Mouse (Mus musculus): ENCODE results near the gene Bach2. TPM values are rescaled to one million over a fixed set of nuclear protein-coding genes. Genes with fewer than 3 reads are reported as not detected.

Gene Bach2
- polyA plus RNA-seq, 1 experiment from 2014 or later, result 7.7 TPM

- Histone ChIP-seq H3K36me3 (no peaks in the 10 kb centered on the region), H3K4me3 (no peak overlapping the region), H3K27me3 (ENCODE audit: low read depth, poor library complexity, severe bottlenecking) (no peaks in the 10 kb centered on the region), H3K9me3 (replicated peaks) (no peaks in the 10 kb centered on the region), H3K4me1 (peaks cover 62% of the 10 kb centered on the region), H3K27ac (replicated peaks) (peak overlapping the region; percentile 68)
- no peak for DNase-seq (ENCODE audit: low spot score)
- 65% methylated on average over 6 of the region's 6 CpGs for whole genome bisulfite sequencing
Measured at GRCm38 (mm10) chr4:32518842-32519578, 280.4 kb downstream of the Bach2 start.

- Histone ChIP-seq H3K27me3 (ENCODE audit: low read depth, poor library complexity, severe bottlenecking) (no peaks in the 10 kb centered on the region), H3K36me3 (no peaks in the 10 kb centered on the region), H3K4me1 (peaks cover 67% of the 10 kb centered on the region), H3K4me3 (no peak overlapping the region), H3K9me3 (replicated peaks) (no peaks in the 10 kb centered on the region), H3K27ac (replicated peaks) (peak overlapping the region; percentile 68)
- peak; percentile 42 for DNase-seq (ENCODE audit: low spot score)
- WGBS, result 41% methylated on average over 18 of the region's 18 CpGs
Measured at GRCm38 (mm10) chr4:32520628-32521360, 282.2 kb downstream of the Bach2 start.

- WGBS, result 73% methylated on average over 6 of the region's 6 CpGs
- DNase-seq (ENCODE audit: low spot score), result no peak
- peaks cover 72% of the 10 kb centered on the region for H3K4me1 ChIP-seq
Measured at GRCm38 (mm10) chr4:32521361-32521740, 282.7 kb downstream of the Bach2 start.

DNA sequence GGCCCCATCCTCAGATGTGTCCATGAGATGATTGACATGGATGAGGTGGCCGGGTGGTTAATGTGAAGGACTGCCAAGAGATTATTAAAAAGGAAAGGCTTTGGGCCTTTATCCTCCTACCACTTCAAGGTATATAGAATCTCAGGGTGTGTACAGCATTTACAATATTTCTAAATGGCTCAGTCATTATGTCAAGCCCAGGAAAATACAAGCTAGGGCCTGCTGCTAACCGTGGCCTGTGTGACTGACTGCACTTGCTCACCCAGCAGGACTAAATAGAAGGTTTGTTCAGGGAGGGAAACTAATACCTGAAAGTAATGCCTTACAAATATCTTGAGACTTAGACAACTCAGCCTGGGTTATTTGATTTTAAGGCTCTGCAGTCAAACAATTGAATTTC is 283.4 kb downstream of the Bach2 start:
- peak; percentile 8 for DNase-seq (ENCODE audit: low spot score)
- H3K27me3 ChIP-seq (ENCODE audit: low read depth, poor library complexity, severe bottlenecking), result no peaks in the 10 kb centered on the region

More at GRCm38 (mm10) chr4:32521361-32521740, 282.7 kb downstream of the Bach2 start:
- Histone ChIP-seq H3K27me3 (ENCODE audit: low read depth, poor library complexity, severe bottlenecking) (no peaks in the 10 kb centered on the region), H3K27ac (replicated peaks) (peak overlapping the region; percentile 68), H3K4me3 (no peak overlapping the region), H3K36me3 (no peaks in the 10 kb centered on the region), H3K9me3 (replicated peaks) (no peaks in the 10 kb centered on the region)

DNA sequence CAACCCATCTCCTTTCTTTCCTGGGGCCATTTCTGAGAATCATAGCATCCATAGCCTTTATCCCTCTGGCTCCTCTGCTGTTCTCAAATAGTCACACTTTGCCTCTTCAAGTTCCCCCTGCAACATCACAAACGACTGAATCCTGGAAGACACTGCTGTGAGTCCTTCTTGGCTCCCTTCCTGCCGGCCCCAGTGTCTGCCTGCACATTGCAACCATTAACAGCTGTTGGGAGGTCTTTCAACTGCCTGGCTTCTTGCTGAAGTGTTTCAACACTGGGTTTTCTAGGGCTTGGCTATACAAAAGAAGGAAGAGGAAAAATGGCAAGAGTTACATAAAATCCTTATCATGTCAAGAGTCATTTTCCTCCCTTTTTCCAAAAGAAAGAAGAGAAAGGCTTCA is 285.7 kb downstream of the Bach2 start:
- Histone ChIP-seq H3K9me3 (replicated peaks) (no peaks in the 10 kb centered on the region), H3K27me3 (ENCODE audit: low read depth, poor library complexity, severe bottlenecking) (no peaks in the 10 kb centered on the region), H3K4me1 (peaks cover 78% of the 10 kb centered on the region), H3K4me3 (no peak overlapping the region), H3K27ac (replicated peaks) (0 out of 2 replicates have a peak overlapping the region, but pooled peaks have one; percentile 34), H3K36me3 (no peaks in the 10 kb centered on the region)
- DNase-seq (ENCODE audit: low spot score), result peak; percentile 8
- WGBS, result 59% methylated on average over 2 of the region's 2 CpGs

More for the DNA sequence above, 283.4 kb downstream of the Bach2 start:
- Histone ChIP-seq H3K4me3 (no peak overlapping the region), H3K9me3 (replicated peaks) (no peaks in the 10 kb centered on the region), H3K27ac (replicated peaks) (peak overlapping the region; percentile 68), H3K36me3 (no peaks in the 10 kb centered on the region), H3K4me1 (peaks cover 78% of the 10 kb centered on the region)
- 74% methylated on average over 2 of the region's 2 CpGs for WGBS

- no peaks in the 10 kb centered on the region for H3K27me3 ChIP-seq (ENCODE audit: low read depth, poor library complexity, severe bottlenecking)
- no peaks in the 10 kb centered on the region for H3K36me3 ChIP-seq
- DNase-seq (ENCODE audit: low spot score), result peak; percentile 12
- H3K4me1 ChIP-seq, result peaks cover 78% of the 10 kb centered on the region
- no peaks in the 10 kb centered on the region for H3K9me3 ChIP-seq (replicated peaks)
- H3K27ac ChIP-seq (replicated peaks), result 0 out of 2 replicates have a peak overlapping the region, but pooled peaks have one; percentile 5
- WGBS, result 76% methylated on average over 5 of the region's 5 CpGs
- H3K4me3 ChIP-seq, result no peak overlapping the region
Measured at GRCm38 (mm10) chr4:32525000-32525399, 286.4 kb downstream of the Bach2 start.

DNA sequence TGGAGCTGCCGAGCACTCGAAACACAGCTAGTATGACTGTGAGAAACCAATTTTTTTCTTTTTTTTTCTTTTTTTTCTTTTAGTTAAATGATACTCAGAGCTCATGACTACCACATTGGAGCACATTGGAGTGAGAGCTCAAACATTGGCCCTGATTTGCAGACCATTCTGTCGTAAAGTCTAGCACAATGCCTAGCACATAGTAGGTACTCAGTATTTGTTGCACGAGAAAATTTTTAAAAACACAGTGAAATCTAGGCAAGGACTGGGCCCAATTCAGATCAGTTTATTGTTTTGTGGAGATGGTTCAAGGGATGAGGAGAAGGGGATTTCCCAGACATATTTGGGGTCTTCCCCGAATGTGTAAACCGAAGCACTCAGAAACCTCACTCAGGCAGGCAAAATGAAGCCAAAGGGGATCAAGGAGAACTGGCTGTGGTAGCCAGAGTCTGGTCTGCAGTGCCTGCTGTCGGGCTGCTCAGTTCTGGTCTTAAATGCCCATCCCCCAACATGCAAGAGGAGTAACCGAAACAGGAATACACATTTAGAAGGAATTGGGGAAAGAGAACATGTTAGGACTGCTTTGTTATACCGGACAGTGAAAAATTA is 287.7 kb downstream of the Bach2 start:
- 73% methylated on average over 9 of the region's 9 CpGs for WGBS
- H3K4me3 ChIP-seq, result no peak overlapping the region
- H3K27me3 ChIP-seq (ENCODE audit: low read depth, poor library complexity, severe bottlenecking), result no peaks in the 10 kb centered on the region
- H3K27ac ChIP-seq (replicated peaks), result peak overlapping the region; percentile 33; the same call in 1 of the 2 replicates
- peaks cover 78% of the 10 kb centered on the region for H3K4me1 ChIP-seq
- no peaks in the 10 kb centered on the region for H3K9me3 ChIP-seq (replicated peaks)
- DNase-seq (ENCODE audit: low spot score), result peak; percentile 12
- no peaks in the 10 kb centered on the region for H3K36me3 ChIP-seq

DNA sequence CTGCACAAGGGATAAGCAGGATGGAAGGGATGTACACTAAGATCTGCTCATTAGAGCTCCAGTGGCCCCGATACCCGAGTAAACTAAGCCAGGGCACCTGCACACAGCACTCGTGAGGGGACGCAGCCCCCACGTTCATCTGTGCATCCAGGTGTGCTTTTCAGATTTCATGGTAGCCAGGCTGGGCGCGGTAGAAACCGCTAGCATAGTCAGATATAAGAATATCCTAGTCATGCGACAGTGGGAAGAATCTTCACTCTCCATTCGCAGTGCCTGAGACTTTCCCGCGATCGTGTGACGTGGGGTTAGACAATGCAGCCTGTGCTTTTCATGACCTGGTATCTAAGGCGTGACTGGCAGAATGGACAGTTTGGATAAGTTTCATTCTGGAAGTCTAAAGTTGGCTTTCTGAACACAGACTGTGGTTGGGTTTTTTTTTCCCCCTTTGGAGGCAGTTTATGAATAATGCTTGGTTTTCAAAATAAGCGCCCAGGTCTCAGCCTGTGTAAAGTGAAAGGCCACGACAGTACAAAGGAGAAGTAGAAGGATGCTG is 290.9 kb downstream of the Bach2 start:
- Histone ChIP-seq H3K9me3 (replicated peaks) (no peaks in the 10 kb centered on the region), H3K27ac (replicated peaks) (peak overlapping the region; percentile 83), H3K27me3 (ENCODE audit: low read depth, poor library complexity, severe bottlenecking) (no peaks in the 10 kb centered on the region), H3K36me3 (no peaks in the 10 kb centered on the region), H3K4me3 (no peak overlapping the region), H3K4me1 (peaks cover 77% of the 10 kb centered on the region)
- DNase-seq (ENCODE audit: low spot score), result no peak
- 85% methylated on average over 17 of the region's 17 CpGs for WGBS

DNA sequence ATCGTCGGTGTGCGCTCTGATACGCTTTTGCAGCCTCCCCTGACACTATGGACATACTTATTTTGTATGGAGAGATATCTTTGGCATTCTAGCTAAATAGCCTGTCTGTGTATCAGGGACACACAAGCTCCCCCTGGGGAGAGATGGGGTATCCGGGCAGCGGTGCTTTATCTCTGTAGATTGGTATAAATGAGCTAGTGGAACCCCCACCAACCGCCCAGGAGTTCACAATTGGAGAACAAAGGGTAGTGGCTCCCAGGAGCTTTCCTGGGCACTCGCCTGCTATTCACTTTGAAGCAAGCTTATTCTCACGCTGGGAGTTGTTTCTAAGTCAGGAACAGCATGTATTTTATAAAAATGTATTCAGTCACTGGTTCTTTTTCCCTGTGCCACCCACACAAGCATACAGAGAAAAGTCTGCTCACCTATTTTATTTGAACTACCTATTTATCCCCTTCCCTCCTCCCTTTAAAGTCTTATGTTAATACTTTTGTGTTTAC is 291.9 kb downstream of the Bach2 start:
- H3K9me3 ChIP-seq (replicated peaks), result no peaks in the 10 kb centered on the region
- no peak for DNase-seq (ENCODE audit: low spot score)
- no peaks in the 10 kb centered on the region for H3K27me3 ChIP-seq (ENCODE audit: low read depth, poor library complexity, severe bottlenecking)
- H3K4me1 ChIP-seq, result peaks cover 70% of the 10 kb centered on the region
- no peaks in the 10 kb centered on the region for H3K36me3 ChIP-seq
- WGBS, result 34% methylated on average over 9 of the region's 9 CpGs
- peak overlapping the region; percentile 83 for H3K27ac ChIP-seq (replicated peaks)
- peak overlapping the region; percentile 34; the same call in 1 of the 2 replicates for H3K4me3 ChIP-seq

- H3K9me3 ChIP-seq (replicated peaks), result no peaks in the 10 kb centered on the region
- H3K4me1 ChIP-seq, result peaks cover 65% of the 10 kb centered on the region
- peak overlapping the region; percentile 83 for H3K27ac ChIP-seq (replicated peaks)
- 49% methylated on average over 28 of the region's 28 CpGs for WGBS
- H3K27me3 ChIP-seq (ENCODE audit: low read depth, poor library complexity, severe bottlenecking), result no peaks in the 10 kb centered on the region
- DNase-seq (ENCODE audit: low spot score), result peak; percentile 39
- H3K36me3 ChIP-seq, result no peaks in the 10 kb centered on the region
- peak overlapping the region; percentile 34 for H3K4me3 ChIP-seq
Measured at GRCm38 (mm10) chr4:32530921-32531846, 292.6 kb downstream of the Bach2 start.

- WGBS, result 78% methylated on average over 8 of the region's 8 CpGs
- no peak for DNase-seq (ENCODE audit: low spot score)
- peak overlapping the region; percentile 83 for H3K27ac ChIP-seq (replicated peaks)
Measured at GRCm38 (mm10) chr4:32532079-32532478, 293.5 kb downstream of the Bach2 start.

More at GRCm38 (mm10) chr4:32532079-32532478, 293.5 kb downstream of the Bach2 start:
- Histone ChIP-seq H3K4me3 (no peak overlapping the region), H3K9me3 (replicated peaks) (no peaks in the 10 kb centered on the region), H3K4me1 (peaks cover 63% of the 10 kb centered on the region), H3K27me3 (ENCODE audit: low read depth, poor library complexity, severe bottlenecking) (no peaks in the 10 kb centered on the region), H3K36me3 (no peaks in the 10 kb centered on the region)

All from midbrain, embryonic 10.5 days (tissue).